Mouse (Mus musculus): ENCODE measurements around the gene Rab3gap1. TPM values are rescaled to one million over a fixed set of nuclear protein-coding genes. Genes with fewer than 3 reads are reported as not detected.

Gene Rab3gap1
- total and polyA plus RNA-seq, 3 experiments = 21.7 to 37.5 (median 21.8) TPM

DNA sequence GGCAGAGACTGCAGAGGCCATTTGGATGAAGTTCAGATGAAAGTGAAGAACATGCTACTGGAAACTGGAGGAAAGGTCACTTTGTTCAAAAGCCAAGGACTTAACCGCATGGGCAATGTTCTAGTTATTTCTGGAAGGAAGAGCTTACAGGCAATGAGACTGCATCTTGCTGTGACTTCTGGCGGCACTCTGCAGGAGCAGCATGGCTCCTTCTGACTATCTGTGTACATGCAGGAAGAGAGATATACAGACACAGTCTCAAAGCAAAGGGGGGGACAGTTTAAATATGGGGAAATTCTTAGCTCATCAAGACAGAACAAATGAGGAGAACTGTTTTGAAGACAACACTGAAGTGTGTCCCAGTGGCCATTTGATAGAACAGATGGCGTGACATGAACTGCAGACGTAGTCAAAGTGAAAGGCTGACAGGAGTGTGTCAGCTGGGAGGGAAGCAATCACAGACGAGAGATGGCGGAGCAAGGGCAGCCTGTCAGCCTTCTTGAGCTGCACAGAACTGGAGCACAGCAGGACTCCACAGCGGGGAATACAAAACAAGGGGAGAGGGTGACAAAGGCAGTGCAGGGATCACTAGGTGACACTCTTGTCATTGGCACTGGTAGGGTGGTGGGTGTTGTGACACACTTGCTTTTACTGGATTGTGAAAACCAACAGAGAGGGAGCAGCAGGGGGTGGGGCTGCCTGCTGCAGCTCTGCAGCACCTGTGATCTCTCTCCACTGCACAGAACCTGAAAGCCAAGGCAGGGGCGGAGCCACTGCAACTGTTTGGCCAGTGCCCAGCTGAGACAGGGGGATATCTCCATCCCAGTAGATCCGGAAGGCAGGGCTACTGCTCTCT is 121.5 kb downstream of the Rab3gap1 start:
- Histone ChIP-seq H3K27ac (ENCODE audit: insufficient read depth, low read depth) (no peak overlapping the region), H3K27me3 (replicated peaks) (no peaks in the 10 kb centered on the region), H3K9ac (ENCODE audit: insufficient read depth, low read depth) (no peak overlapping the region), H3K79me2 (replicated peaks; ENCODE audit: control insufficient read depth, extremely low read depth, insufficient read depth, poor library complexity, severe bottlenecking) (no peaks in the 10 kb centered on the region), H3K9me3 (replicated peaks; ENCODE audit: low read length) (no peaks in the 10 kb centered on the region), H3K4me1 (ENCODE audit: control insufficient read depth in 1 of 2, insufficient read depth in 2 of 2) (no peaks in the 10 kb centered on the region), H3K4me2 (ENCODE audit: insufficient read depth, low read depth, poor library complexity, severe bottlenecking) (no peak overlapping the region), H3K4me3 (replicated peaks in 1 of 3; ENCODE audit: low read depth in 2 of 3, low read length in 2 of 3, poor library complexity in 1 of 3) (no peak overlapping the region), H3K36me3 (replicated peaks in 1 of 2; ENCODE audit: control insufficient read depth in 1 of 2, insufficient read depth in 1 of 2, low read length in 1 of 2) (peaks cover 8 to 61% of the 10 kb centered on the region in 2 experiments)
- dilution Hi-C loops (cut with MboI; ENCODE audit: extremely low pct_ligation_motif_present, extremely low pct_unique_long_range_greater_than_20kb, low sequenced_read_pairs) = no loop called here
- DNase-seq (ENCODE audit: extremely low read depth) = no peak
- TF ChIP-seq NELFE (IDR thresholded peaks at IDR 0.05; ENCODE audit: low read depth, low read length) (no peak), CHD2 (IDR thresholded peaks at IDR 0.05; ENCODE audit: low read length) (no peak), CTCF (conservative IDR thresholded peaks at IDR 0.05 in 1 of 2, IDR thresholded peaks at IDR 0.05 in 1 of 2; ENCODE audit: low read depth in 2 of 2, low read length in 2 of 2) (no peak), MAZ (IDR thresholded peaks at IDR 0.05; ENCODE audit: low read depth, low read length) (no peak), TCF12 (IDR thresholded peaks at IDR 0.05; ENCODE audit: low read depth, low read length) (no peak), KAT2A (IDR thresholded peaks at IDR 0.05; ENCODE audit: insufficient replicate concordance, low read length) (no peak), RAD21 (IDR thresholded peaks at IDR 0.05; ENCODE audit: low read depth, low read length) (no peak), ETS1 (conservative IDR thresholded peaks at IDR 0.05; ENCODE audit: low read depth, low read length) (no peak), CHD1 (IDR thresholded peaks at IDR 0.05; ENCODE audit: low read depth, low read length) (no peak), BHLHE40 (IDR thresholded peaks at IDR 0.05; ENCODE audit: low read depth, low read length) (no peak), RCOR1 (conservative IDR thresholded peaks at IDR 0.05; ENCODE audit: low read depth, low read length) (no peak), MXI1 (IDR thresholded peaks at IDR 0.05; ENCODE audit: low read depth, low read length) (no peak), USF2 (conservative IDR thresholded peaks at IDR 0.05; ENCODE audit: low read depth, low read length) (no peak)
- in situ Hi-C loops (cut with MboI; ENCODE audit: low pct_ligation_motif_present, low pct_unique_long_range_greater_than_20kb, low sequenced_read_pairs) = no loop called here

Other genes starting within 250 kb of the Rab3gap1 start
- 4.2 and 4.5 TPM in 2 replicates for gene Tmem163, start 189.2 kb upstream of the Rab3gap1 start, total RNA-seq (2012; rRNA removed)
- gene Tmem163, start 189.2 kb upstream of the Rab3gap1 start, total RNA-seq (2014; rRNA removed) = 5.3 and 8.1 TPM in 2 replicates
- gene Tmem163, start 189.2 kb upstream of the Rab3gap1 start, polyA plus RNA-seq (2012; ENCODE audit: insufficient read length, low read depth) = 10.0 and 11.2 TPM in 2 replicates
- gene Acmsd, start 139.4 kb upstream of the Rab3gap1 start, total RNA-seq (2012; rRNA removed) = not detected in 2 replicates
- gene Acmsd, start 139.4 kb upstream of the Rab3gap1 start, total RNA-seq (2014; rRNA removed) = not detected in 2 replicates
- gene Acmsd, start 139.4 kb upstream of the Rab3gap1 start, polyA plus RNA-seq (2012; ENCODE audit: insufficient read length, low read depth) = not detected in 2 replicates
- gene Ccnt2, start 94.6 kb upstream of the Rab3gap1 start, total RNA-seq (2012; rRNA removed) = 18.1 and 18.6 TPM in 2 replicates
- gene Ccnt2, start 94.6 kb upstream of the Rab3gap1 start, total RNA-seq (2014; rRNA removed) = 30.8 and 36.5 TPM in 2 replicates
- 25.9 and 27.4 TPM in 2 replicates for gene Ccnt2, start 94.6 kb upstream of the Rab3gap1 start, polyA plus RNA-seq (2012; ENCODE audit: insufficient read length, low read depth)
- gene Map3k19, start 13.7 kb upstream of the Rab3gap1 start, total RNA-seq (2012; rRNA removed) = 0.04 TPM in 2 replicates
- 0.05 TPM in 1 of 2 replicates, not detected in the other for gene Map3k19, start 13.7 kb upstream of the Rab3gap1 start, total RNA-seq (2014; rRNA removed)
- not detected in 2 replicates for gene Map3k19, start 13.7 kb upstream of the Rab3gap1 start, polyA plus RNA-seq (2012; ENCODE audit: insufficient read length, low read depth)
- 9.4 and 12.4 TPM in 2 replicates for gene Zranb3, start 234.3 kb downstream of the Rab3gap1 start, total RNA-seq (2012; rRNA removed)
- gene Zranb3, start 234.3 kb downstream of the Rab3gap1 start, total RNA-seq (2014; rRNA removed) = 13.6 and 14.5 TPM in 2 replicates
- gene Zranb3, start 234.3 kb downstream of the Rab3gap1 start, polyA plus RNA-seq (2012; ENCODE audit: insufficient read length, low read depth) = 9.9 and 10.4 TPM in 2 replicates
- gene R3hdm1, start 234.5 kb downstream of the Rab3gap1 start, total RNA-seq (2012; rRNA removed) = 17.8 and 18.8 TPM in 2 replicates
- gene R3hdm1, start 234.5 kb downstream of the Rab3gap1 start, total RNA-seq (2014; rRNA removed) = 27.8 and 33.9 TPM in 2 replicates
- gene R3hdm1, start 234.5 kb downstream of the Rab3gap1 start, polyA plus RNA-seq (2012; ENCODE audit: insufficient read length, low read depth) = 56.7 and 75.7 TPM in 2 replicates